Mouse (Mus musculus): ENCODE results near the gene Slc38a4. TPM values are rescaled to one million over a fixed set of nuclear protein-coding genes. Genes with fewer than 3 reads are reported as not detected.

The Slc38a4 gene
- polyA plus RNA-seq, 1 experiment from 2014 or later: 32.8 TPM

DNA sequence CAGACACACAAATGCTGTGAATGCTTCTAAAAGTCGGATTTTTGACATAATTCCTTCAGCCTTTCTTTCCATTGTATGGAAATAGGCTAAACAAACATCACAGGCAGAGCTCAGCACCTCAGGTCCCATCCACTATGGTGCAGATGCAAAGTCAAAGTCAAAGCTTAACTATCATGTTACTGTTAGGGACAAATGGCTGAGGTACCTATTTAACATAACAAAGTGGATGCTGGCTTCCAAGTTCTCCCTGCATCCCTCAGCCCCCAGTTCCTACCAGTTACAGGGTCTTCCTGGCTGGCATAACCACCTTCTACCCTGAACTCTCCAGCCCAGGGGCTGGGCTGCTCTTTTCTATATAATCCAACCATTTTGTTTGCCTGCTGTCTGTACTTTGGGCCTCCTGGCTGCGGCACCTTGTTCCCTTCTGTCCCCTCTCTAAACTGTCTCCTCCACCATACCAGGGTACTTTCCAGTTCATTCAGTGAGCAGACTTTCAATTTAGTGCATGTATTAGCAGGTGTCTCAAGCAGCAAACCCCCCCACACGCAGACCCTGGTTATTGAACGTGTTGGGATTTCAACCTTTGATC is 27.6 kb downstream of the Slc38a4 start:
- Histone ChIP-seq H3K27ac (ENCODE audit: low read length) (no peak overlapping the region), H3K4me1 (ENCODE audit: control insufficient read depth, insufficient read depth, low read length) (no peaks in the 10 kb centered on the region), H3K27me3 (replicated peaks; ENCODE audit: control insufficient read depth, insufficient read depth, low read length) (no peaks in the 10 kb centered on the region), H3K4me2 (ENCODE audit: low read depth, low read length) (no peak overlapping the region), H3K9me3 (ENCODE audit: control insufficient read depth, low read length) (no peaks in the 10 kb centered on the region), H3K36me3 (ENCODE audit: control insufficient read depth, insufficient read depth, low read length) (no peaks in the 10 kb centered on the region), H3K4me3 (ENCODE audit: low read length) (no peak overlapping the region), H3K9ac (ENCODE audit: low read depth, low read length) (no peak overlapping the region)
- WGBS: 39% methylated on average over 4 of the region's 4 CpGs
- ATAC-seq: no peak

DNA sequence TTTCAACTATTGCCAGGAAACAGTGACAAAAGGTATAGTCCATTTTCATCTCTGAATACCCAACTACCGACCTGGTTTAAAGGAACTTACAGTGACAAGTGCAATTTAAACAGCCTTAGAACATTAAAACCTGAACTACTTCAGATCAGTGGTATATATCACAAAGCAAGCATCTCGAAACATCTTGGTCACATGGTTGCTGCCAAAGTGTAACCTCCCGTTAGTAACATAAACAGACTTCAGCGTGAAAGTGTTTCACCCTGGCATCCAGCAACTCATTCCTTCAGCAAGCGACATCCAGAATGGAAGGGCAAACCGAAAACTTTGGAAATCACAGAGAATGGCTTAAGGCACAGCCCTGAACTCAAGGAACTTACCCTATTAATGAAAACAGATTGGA is 29.1 kb downstream of the Slc38a4 start:
- Histone ChIP-seq H3K9ac (ENCODE audit: low read depth, low read length) (no peak overlapping the region), H3K27me3 (replicated peaks; ENCODE audit: control insufficient read depth, insufficient read depth, low read length) (no peaks in the 10 kb centered on the region), H3K4me1 (ENCODE audit: control insufficient read depth, insufficient read depth, low read length) (no peaks in the 10 kb centered on the region), H3K9me3 (ENCODE audit: control insufficient read depth, low read length) (no peaks in the 10 kb centered on the region), H3K27ac (ENCODE audit: low read length) (no peak overlapping the region), H3K4me3 (ENCODE audit: low read length) (no peak overlapping the region), H3K4me2 (ENCODE audit: low read depth, low read length) (no peak overlapping the region), H3K36me3 (ENCODE audit: control insufficient read depth, insufficient read depth, low read length) (no peaks in the 10 kb centered on the region)
- 57% methylated on average over 6 of the region's 6 CpGs for WGBS
- ATAC-seq: no peak

DNA sequence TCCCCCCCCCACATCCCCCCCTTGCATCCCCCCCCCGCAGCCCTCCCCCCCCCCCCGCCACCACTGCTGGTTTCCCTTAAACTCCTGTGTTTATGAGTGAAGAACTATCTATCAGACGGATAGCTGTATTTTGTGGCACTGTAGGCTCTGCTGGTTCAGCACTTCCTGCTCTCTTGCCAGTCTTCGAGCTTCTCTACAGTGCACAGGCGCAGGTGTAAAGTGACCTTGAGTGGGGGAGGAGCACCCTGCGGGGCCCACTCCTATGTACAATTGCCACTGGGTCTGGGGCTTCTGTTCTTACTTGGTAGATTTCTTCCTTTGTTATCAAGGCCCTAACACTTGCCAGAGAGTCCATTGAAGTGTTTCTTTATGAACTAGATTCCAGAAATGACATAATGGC is 33.0 kb downstream of the Slc38a4 start:
- no peak for ATAC-seq
- no peak overlapping the region for H3K27ac ChIP-seq (ENCODE audit: low read length)
- H3K4me1 ChIP-seq (ENCODE audit: control insufficient read depth, insufficient read depth, low read length): 0 out of 2 replicates have a peak, but pooled peaks cover 3% of the 10 kb centered on the region
- 48% methylated on average over 5 of the region's 6 CpGs for WGBS
- no peaks in the 10 kb centered on the region for H3K27me3 ChIP-seq (replicated peaks; ENCODE audit: control insufficient read depth, insufficient read depth, low read length)
- no peaks in the 10 kb centered on the region for H3K36me3 ChIP-seq (ENCODE audit: control insufficient read depth, insufficient read depth, low read length)
- H3K9me3 ChIP-seq (ENCODE audit: control insufficient read depth, low read length): no peaks in the 10 kb centered on the region
- H3K9ac ChIP-seq (ENCODE audit: low read depth, low read length): no peak overlapping the region
- H3K4me3 ChIP-seq (ENCODE audit: low read length): no peak overlapping the region
- no peak overlapping the region for H3K4me2 ChIP-seq (ENCODE audit: low read depth, low read length)

DNA sequence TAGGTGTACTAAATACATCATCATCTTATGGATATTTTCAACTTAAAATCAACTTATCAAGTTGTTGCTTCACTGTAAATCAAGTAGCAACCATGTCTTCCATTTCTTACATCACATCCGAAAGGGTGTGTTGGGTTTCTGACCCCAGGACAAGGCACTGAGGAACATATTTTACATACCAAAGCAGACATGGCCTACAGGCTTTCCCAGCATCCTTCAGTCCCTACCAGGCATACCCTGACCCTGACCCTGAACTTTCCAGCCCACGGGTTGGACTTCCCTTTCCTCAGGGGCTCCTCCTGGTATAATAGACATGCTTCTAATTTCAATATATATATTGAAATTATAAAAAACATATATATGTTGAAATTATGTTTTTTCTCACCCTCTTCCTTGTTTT is 33.5 kb downstream of the Slc38a4 start:
- Histone ChIP-seq H3K27me3 (replicated peaks; ENCODE audit: control insufficient read depth, insufficient read depth, low read length) (no peaks in the 10 kb centered on the region), H3K9me3 (ENCODE audit: control insufficient read depth, low read length) (no peaks in the 10 kb centered on the region), H3K9ac (ENCODE audit: low read depth, low read length) (no peak overlapping the region), H3K4me2 (ENCODE audit: low read depth, low read length) (no peak overlapping the region), H3K36me3 (ENCODE audit: control insufficient read depth, insufficient read depth, low read length) (no peaks in the 10 kb centered on the region), H3K4me1 (ENCODE audit: control insufficient read depth, insufficient read depth, low read length) (0 out of 2 replicates have a peak, but pooled peaks cover 3% of the 10 kb centered on the region), H3K4me3 (ENCODE audit: low read length) (no peak overlapping the region), H3K27ac (ENCODE audit: low read length) (no peak overlapping the region)
- WGBS: 81% methylated on average over 2 of the region's 2 CpGs
- ATAC-seq: no peak

DNA sequence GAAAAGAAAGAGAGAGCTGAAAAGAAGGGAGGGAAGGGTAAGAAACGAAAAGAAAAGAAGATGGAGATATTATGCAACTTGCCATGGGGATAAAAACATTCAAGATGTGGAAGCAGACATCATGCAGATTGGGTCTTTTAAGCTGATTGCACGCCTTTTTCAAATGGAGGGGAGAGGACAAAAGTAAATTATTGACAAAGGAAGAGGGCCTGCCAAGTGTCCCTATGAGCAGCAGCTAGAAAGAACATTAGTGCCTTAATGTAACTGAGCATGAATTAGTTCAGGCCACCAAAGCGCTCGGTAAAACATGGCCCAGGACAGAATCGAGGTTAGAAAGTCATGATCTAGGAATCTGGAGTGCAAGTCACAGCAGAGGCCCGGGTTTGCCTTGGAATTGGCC is 35.5 kb downstream of the Slc38a4 start:
- WGBS: 72% methylated on average over 6 of the region's 6 CpGs
- H3K4me1 ChIP-seq (ENCODE audit: control insufficient read depth, insufficient read depth, low read length): 0 out of 2 replicates have a peak, but pooled peaks cover 3% of the 10 kb centered on the region

DNA sequence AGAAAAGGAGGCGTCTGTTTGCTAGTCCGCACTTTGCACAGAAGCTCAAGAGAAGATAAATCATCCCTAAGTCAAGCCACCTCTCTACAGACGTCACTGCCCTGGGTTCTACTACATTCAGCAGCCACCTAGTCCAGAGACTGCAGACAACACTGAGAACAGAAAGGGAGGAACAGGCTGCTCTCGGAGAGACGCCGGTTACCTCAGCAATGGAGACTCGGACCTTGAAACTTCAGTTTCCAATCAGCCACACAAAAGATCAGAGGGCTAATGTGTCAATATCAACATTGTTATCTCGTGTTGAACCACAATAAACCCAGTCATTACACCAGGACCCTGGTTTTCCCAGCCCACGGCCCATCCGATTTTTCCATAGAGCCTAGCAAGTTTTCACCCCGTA is 36.4 kb downstream of the Slc38a4 start:
- Histone ChIP-seq H3K4me2 (ENCODE audit: low read depth, low read length) (peak overlapping the region; percentile 52), H3K27ac (ENCODE audit: low read length) (no peak overlapping the region), H3K36me3 (ENCODE audit: control insufficient read depth, insufficient read depth, low read length) (no peaks in the 10 kb centered on the region), H3K4me3 (ENCODE audit: low read length) (peak overlapping the region; percentile 22), H3K9me3 (ENCODE audit: control insufficient read depth, low read length) (no peaks in the 10 kb centered on the region), H3K9ac (ENCODE audit: low read depth, low read length) (no peak overlapping the region), H3K4me1 (ENCODE audit: control insufficient read depth, insufficient read depth, low read length) (0 out of 2 replicates have a peak, but pooled peaks cover 3% of the 10 kb centered on the region), H3K27me3 (replicated peaks; ENCODE audit: control insufficient read depth, insufficient read depth, low read length) (no peaks in the 10 kb centered on the region)
- peak; percentile 66; the same call in 1 of the 2 replicates for ATAC-seq
- 51% methylated on average over 11 of the region's 11 CpGs for WGBS

More for the DNA sequence above, 35.5 kb downstream of the Slc38a4 start:
- no peak overlapping the region for H3K4me3 ChIP-seq (ENCODE audit: low read length)
- ATAC-seq: no peak
- H3K4me2 ChIP-seq (ENCODE audit: low read depth, low read length): no peak overlapping the region
- no peaks in the 10 kb centered on the region for H3K27me3 ChIP-seq (replicated peaks; ENCODE audit: control insufficient read depth, insufficient read depth, low read length)
- no peaks in the 10 kb centered on the region for H3K9me3 ChIP-seq (ENCODE audit: control insufficient read depth, low read length)
- no peaks in the 10 kb centered on the region for H3K36me3 ChIP-seq (ENCODE audit: control insufficient read depth, insufficient read depth, low read length)
- H3K9ac ChIP-seq (ENCODE audit: low read depth, low read length): no peak overlapping the region
- no peak overlapping the region for H3K27ac ChIP-seq (ENCODE audit: low read length)

DNA sequence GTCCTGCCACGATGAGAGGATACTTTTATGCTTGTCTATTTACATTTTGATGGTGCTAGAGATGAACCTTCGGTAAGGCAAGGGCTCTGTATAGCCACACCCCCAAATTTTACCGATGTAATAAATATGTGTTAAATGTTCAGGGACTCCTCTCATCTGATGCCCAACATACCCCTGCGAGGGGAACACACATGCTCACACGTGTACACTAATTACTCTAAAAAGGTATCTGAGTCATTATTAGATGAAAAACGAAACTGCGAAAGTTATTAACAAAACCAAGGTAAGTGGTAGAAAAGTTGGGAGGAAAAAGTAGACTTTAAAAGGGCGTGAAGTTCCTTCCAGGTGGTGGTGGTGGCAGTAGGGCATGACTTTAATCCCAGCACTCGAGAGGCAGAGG is 38.6 kb downstream of the Slc38a4 start:
- 85% methylated on average over 9 of the region's 9 CpGs for WGBS
- Histone ChIP-seq H3K4me1 (ENCODE audit: control insufficient read depth, insufficient read depth, low read length) (0 out of 2 replicates have a peak, but pooled peaks cover 3% of the 10 kb centered on the region), H3K9me3 (ENCODE audit: control insufficient read depth, low read length) (no peaks in the 10 kb centered on the region), H3K36me3 (ENCODE audit: control insufficient read depth, insufficient read depth, low read length) (no peaks in the 10 kb centered on the region), H3K4me3 (ENCODE audit: low read length) (no peak overlapping the region), H3K4me2 (ENCODE audit: low read depth, low read length) (no peak overlapping the region), H3K9ac (ENCODE audit: low read depth, low read length) (no peak overlapping the region), H3K27me3 (replicated peaks; ENCODE audit: control insufficient read depth, insufficient read depth, low read length) (no peaks in the 10 kb centered on the region), H3K27ac (ENCODE audit: low read length) (no peak overlapping the region)
- no peak for ATAC-seq

DNA sequence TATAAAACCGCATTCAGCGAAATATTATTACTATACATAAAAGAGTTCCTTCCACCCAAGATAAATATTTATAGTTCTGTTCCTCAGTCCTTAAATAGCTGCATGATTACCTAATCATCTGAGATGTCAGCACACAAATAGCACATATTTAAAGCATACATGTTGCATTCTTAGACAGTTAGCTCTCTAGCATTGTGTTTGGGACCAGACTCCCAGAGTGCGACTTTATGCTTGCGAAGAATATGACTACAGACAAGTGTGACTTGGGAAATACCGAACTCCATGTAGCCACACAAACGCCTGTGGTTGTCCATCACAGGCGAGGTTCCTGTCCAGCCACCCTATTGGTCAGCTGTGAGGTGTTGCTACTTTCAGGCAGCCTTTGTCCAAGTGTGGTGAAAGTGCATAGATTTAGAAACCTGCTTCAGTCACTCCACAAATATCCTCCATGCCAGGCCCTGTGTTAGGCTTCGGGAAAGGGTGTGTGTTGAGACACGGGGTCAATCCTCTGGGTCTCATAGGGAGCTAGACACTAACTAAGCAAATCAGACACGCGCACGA is 40.6 kb downstream of the Slc38a4 start:
- Histone ChIP-seq H3K4me3 (ENCODE audit: low read length) (no peak overlapping the region), H3K4me2 (ENCODE audit: low read depth, low read length) (no peak overlapping the region), H3K27me3 (replicated peaks; ENCODE audit: control insufficient read depth, insufficient read depth, low read length) (no peaks in the 10 kb centered on the region), H3K27ac (ENCODE audit: low read length) (no peak overlapping the region), H3K4me1 (ENCODE audit: control insufficient read depth, insufficient read depth, low read length) (0 out of 2 replicates have a peak, but pooled peaks cover 3% of the 10 kb centered on the region), H3K9ac (ENCODE audit: low read depth, low read length) (no peak overlapping the region), H3K9me3 (ENCODE audit: control insufficient read depth, low read length) (no peaks in the 10 kb centered on the region), H3K36me3 (ENCODE audit: control insufficient read depth, insufficient read depth, low read length) (no peaks in the 10 kb centered on the region)
- no peak for ATAC-seq
- 87% methylated on average over 12 of the region's 12 CpGs for WGBS

DNA sequence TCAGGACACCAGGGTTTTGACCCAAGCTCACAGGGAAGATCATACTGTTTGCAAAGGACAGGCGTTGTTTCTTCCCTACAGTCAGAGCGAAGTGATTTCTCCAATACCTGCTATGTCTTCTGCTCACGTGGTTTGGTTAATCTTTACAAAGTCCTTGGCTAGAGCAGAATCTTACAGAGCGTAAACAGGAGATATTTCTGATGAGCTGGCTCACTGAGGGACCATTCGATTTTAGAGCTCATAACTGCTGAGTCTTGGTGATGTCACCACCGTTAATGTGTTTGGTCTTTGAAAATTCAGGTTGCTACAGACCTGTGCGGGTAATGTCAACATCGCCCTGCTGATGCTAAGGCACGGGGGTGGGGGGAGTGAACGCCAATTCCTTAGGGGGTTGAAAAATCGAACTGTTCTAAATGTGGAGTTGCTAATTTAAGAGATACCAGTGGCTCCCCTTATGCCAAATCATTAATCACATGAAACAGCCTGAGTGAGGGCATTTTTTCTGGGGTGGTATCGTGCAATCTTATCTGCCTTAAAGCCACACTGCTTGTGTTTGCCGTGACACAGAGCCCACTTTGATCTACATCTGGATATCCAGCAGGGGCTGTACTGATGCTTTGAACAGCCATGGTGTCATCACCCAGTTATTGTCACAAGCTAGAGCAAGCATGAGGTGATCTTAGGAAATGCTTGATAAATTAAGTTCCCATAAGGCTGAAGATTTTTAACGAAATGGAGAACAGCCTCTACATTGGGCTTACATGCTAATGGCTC is 44.0 kb downstream of the Slc38a4 start:
- H3K27me3 ChIP-seq (replicated peaks; ENCODE audit: control insufficient read depth, insufficient read depth, low read length): no peaks in the 10 kb centered on the region
- ATAC-seq: 0 out of 2 replicates have a peak, but pooled peaks have one; percentile 11
- no peaks in the 10 kb centered on the region for H3K9me3 ChIP-seq (ENCODE audit: control insufficient read depth, low read length)
- no peak overlapping the region for H3K4me2 ChIP-seq (ENCODE audit: low read depth, low read length)
- 69% methylated on average over 14 of the region's 14 CpGs for WGBS
- no peak overlapping the region for H3K27ac ChIP-seq (ENCODE audit: low read length)
- H3K36me3 ChIP-seq (ENCODE audit: control insufficient read depth, insufficient read depth, low read length): no peaks in the 10 kb centered on the region
- no peak overlapping the region for H3K4me3 ChIP-seq (ENCODE audit: low read length)
- no peaks in the 10 kb centered on the region for H3K4me1 ChIP-seq (ENCODE audit: control insufficient read depth, insufficient read depth, low read length)
- H3K9ac ChIP-seq (ENCODE audit: low read depth, low read length): no peak overlapping the region
